Mouse (Mus musculus): Measurements from ENCODE around the gene Uba52.

- TF ChIP-seq CTCF (IDR thresholded peaks at IDR 0.05; ENCODE audit: low read depth) (0 out of 2 replicates have a peak, but pooled peaks have one; percentile 12), EP300 (IDR thresholded peaks at IDR 0.05; ENCODE audit: low read depth) (0 out of 2 replicates have a peak, but pooled peaks have one; percentile 51)
Observed at GRCm38 (mm10) chr8:70510228-70510915, at the start of gene Uba52.

All from liver, postnatal 0 days (tissue).